Mouse (Mus musculus) leukemia stem cell, adult 10-12 weeks (primary cell): ENCODE results near the gene Zfp82. TPM values are rescaled to one million over a fixed set of nuclear protein-coding genes. Genes with fewer than 3 reads are reported as not detected.

ENCODE experiments used
- polyA plus RNA-seq: library from polyadenylated mRNA; stranded (reverse); fragments of >175 nt; gene quantifications from 2 replicates; pipeline ENCODE4 v1.2.3, GENCODE M21; 2012; ENCODE audit warnings: low replicate concordance

The Zfp82 gene
- 0.14 and 0.46 TPM in 2 replicates for polyA plus RNA-seq

GRCm38 (mm10) chr7:30072146-30073028, at the start of gene Zfp82:
TSS of gene Zfp82 (minus strand) at chr7:30072900.

GRCm38 (mm10) chr7:30121308-30122187, 48.8 kb upstream of the Zfp82 start, which contains the start of gene Zfp382:
TSS of gene Zfp382 (plus strand) at chr7:30121942.

GRCm38 (mm10) chr7:30094646-30095429, 22.1 kb upstream of the Zfp82 start, which contains the start of gene Zfp260:
TSS of gene Zfp260 (plus strand) at chr7:30094777.

GRCm38 (mm10) chr7:30090092-30090969, 17.6 kb upstream of the Zfp82 start, which contains the start of the genes Gm26920 and Zfp566:
TSS of gene Gm26920 (minus strand) at chr7:30090410.
TSS of gene Zfp566 (minus strand) at chr7:30090527.

GRCm38 (mm10) chr7:30050882-30051548, 21.7 kb downstream of the Zfp82 start, which contains the start of gene Zfp14:
TSS of gene Zfp14 (minus strand) at chr7:30051380.

Other genes starting within 250 kb of the Zfp82 start
- gene Zfp940, start 219.2 kb downstream of the Zfp82 start, polyA plus RNA-seq, result 0.16 and 0.20 TPM in 2 replicates
- 0.41 and 0.74 TPM in 2 replicates for gene Zfp420, start 212.9 kb downstream of the Zfp82 start, polyA plus RNA-seq
- gene Zfp27, start 166.3 kb downstream of the Zfp82 start, polyA plus RNA-seq, result 0.30 and 0.34 TPM in 2 replicates
- not detected in 2 replicates for gene Zfp383, start 164.7 kb downstream of the Zfp82 start, polyA plus RNA-seq
- gene Zfp74, start 118.8 kb downstream of the Zfp82 start, polyA plus RNA-seq, result 4.0 and 5.1 TPM in 2 replicates
- 1.4 and 3.7 TPM in 2 replicates for gene Zfp568, start 88.9 kb downstream of the Zfp82 start, polyA plus RNA-seq
- gene Zfp14, start 21.5 kb downstream of the Zfp82 start, polyA plus RNA-seq, result not detected in 2 replicates
- not detected in 2 replicates for gene Gm26920, start 17.5 kb upstream of the Zfp82 start, polyA plus RNA-seq
- 0.27 and 0.80 TPM in 2 replicates for gene Zfp566, start 17.6 kb upstream of the Zfp82 start, polyA plus RNA-seq
- 0.48 and 0.87 TPM in 2 replicates for gene Zfp260, start 21.9 kb upstream of the Zfp82 start, polyA plus RNA-seq
- gene Zfp382, start 49.0 kb upstream of the Zfp82 start, polyA plus RNA-seq, result 4.5 and 5.5 TPM in 2 replicates
- gene Zfp146, start 96.8 kb upstream of the Zfp82 start, polyA plus RNA-seq, result 1.1 and 2.7 TPM in 2 replicates
- gene Cox7a1, start 111.2 kb upstream of the Zfp82 start, polyA plus RNA-seq, result not detected in 2 replicates
- 94.0 and 122 TPM in 2 replicates for gene Capns1, start 125.9 kb upstream of the Zfp82 start, polyA plus RNA-seq
- gene Polr2i, start 159.0 kb upstream of the Zfp82 start, polyA plus RNA-seq, result 28.6 and 47.9 TPM in 2 replicates
- gene Tbcb, start 159.4 kb upstream of the Zfp82 start, polyA plus RNA-seq, result 10.1 and 15.2 TPM in 2 replicates
- gene Ovol3, start 162.8 kb upstream of the Zfp82 start, polyA plus RNA-seq, result not detected in 2 replicates
- 0.24 TPM in 1 of 2 replicates, not detected in the other for gene Thap8, start 207.2 kb upstream of the Zfp82 start, polyA plus RNA-seq
- gene Wdr62, start 207.5 kb upstream of the Zfp82 start, polyA plus RNA-seq, result 22.7 and 114 TPM in 2 replicates
- gene Clip3, start 218.8 kb upstream of the Zfp82 start, polyA plus RNA-seq, result 0.65 and 4.6 TPM in 2 replicates
- 91.3 and 100.0 TPM in 2 replicates for gene Alkbh6, start 235.8 kb upstream of the Zfp82 start, polyA plus RNA-seq
- gene Syne4, start 241.9 kb upstream of the Zfp82 start, polyA plus RNA-seq, result 1.8 and 1.9 TPM in 2 replicates
- 0.96 and 1.7 TPM in 2 replicates for gene E130208F15Rik, start 248.8 kb upstream of the Zfp82 start, polyA plus RNA-seq